Mouse (Mus musculus) liver, postnatal 0 days (tissue): ENCODE data around the gene Gskip. TPM values are rescaled to one million over a fixed set of nuclear protein-coding genes. Genes with fewer than 3 reads are reported as not detected.
A peak's percentile ranks its signal among the peaks of the same experiment; 100 is the strongest.

Source experiments
- ATAC-seq: fragments of 200-750 bp; cut with Nextera tagmentation; 2 replicates; pipeline ENCODE4 v1.8.0; 2017; ENCODE audit warnings: mild to moderate bottlenecking, moderate library complexity
- DNase-seq: peaks from one replicate; pipeline ENCODE4 v3.0.0-alpha.2; 2016
- H3K27ac ChIP-seq: fragments of 300-500 bp; sonication (generic); 2 replicates; pipeline ENCODE4 v1.5.1; 2014; ENCODE audit warnings: antibody characterized with exemption, moderate library complexity, mild to moderate bottlenecking, low read depth
- H3K27me3 ChIP-seq: fragments of 300-500 bp; sonication (generic); 2 replicates; pipeline ENCODE4 v1.6.1; 2014; ENCODE audit warnings: low read length, control low read depth, mixed read lengths; ENCODE audit not compliant: insufficient read depth
- H3K36me3 ChIP-seq: fragments of 300-500 bp; sonication (generic); replicated peaks from 2 replicates; pipeline ENCODE4 v1.6.1; 2014; ENCODE audit warnings: mild to moderate bottlenecking, control low read depth, low read length, moderate library complexity, mixed read lengths; ENCODE audit not compliant: insufficient read depth
- H3K4me1 ChIP-seq: fragments of 300-500 bp; sonication (generic); 2 replicates; pipeline ENCODE4 v1.6.1; 2014; ENCODE audit warnings: antibody characterized with exemption, mild to moderate bottlenecking, control low read depth; ENCODE audit not compliant: insufficient read depth
- H3K4me2 ChIP-seq: fragments of 300-500 bp; sonication (generic); 2 replicates; pipeline ENCODE4 v1.6.1; 2014; ENCODE audit warnings: low read depth, mild to moderate bottlenecking, low read length, moderate library complexity, mixed read lengths
- H3K4me3 ChIP-seq: fragments of 300-500 bp; sonication (generic); 2 replicates; pipeline ENCODE4 v1.5.1; 2014; ENCODE audit warnings: low read depth, low read length
- H3K9ac ChIP-seq: fragments of 300-500 bp; sonication (generic); replicated peaks from 2 replicates; pipeline ENCODE4 v1.6.1; 2014; ENCODE audit warnings: mild to moderate bottlenecking, moderate library complexity
- H3K9me3 ChIP-seq: fragments of 300-500 bp; sonication (generic); 2 replicates; pipeline ENCODE4 v1.6.1; 2016; ENCODE audit warnings: mild to moderate bottlenecking, control low read depth, low read length, mixed read lengths
- CTCF ChIP-seq: sonication (generic); IDR thresholded peaks from 2 replicates; pipeline ENCODE4 v1.5.1; 2016; ENCODE audit warnings: antibody characterized with exemption, low read depth
- EP300 ChIP-seq: IDR thresholded peaks from 2 replicates; pipeline ENCODE4 v1.6.1; 2016; ENCODE audit warnings: antibody characterized with exemption, low read depth, mild to moderate bottlenecking
- WGBS: fragments of 180-500 bp; shearing (Covaris S2); extraction: QIAGEN DNeasy Blood & Tissue Kit; methylation state at CpG from one replicate; pipeline ENCODE4 v1.1.7; 2014; ENCODE audit not compliant: insufficient replicate concordance; 5-methylcytosine and 5-hydroxymethylcytosine counted together
- polyA plus RNA-seq: library from polyadenylated mRNA; unstranded; fragments of >200 nt; fragmentation: Nextera tagmentation; extraction: Ambion mirVana; gene quantifications from 2 replicates; pipeline ENCODE4 v1.2.1, GENCODE M21; 2015

Gskip gene
- polyA plus RNA-seq, 1 experiment from 2014 or later = 16.3 TPM

DNA sequence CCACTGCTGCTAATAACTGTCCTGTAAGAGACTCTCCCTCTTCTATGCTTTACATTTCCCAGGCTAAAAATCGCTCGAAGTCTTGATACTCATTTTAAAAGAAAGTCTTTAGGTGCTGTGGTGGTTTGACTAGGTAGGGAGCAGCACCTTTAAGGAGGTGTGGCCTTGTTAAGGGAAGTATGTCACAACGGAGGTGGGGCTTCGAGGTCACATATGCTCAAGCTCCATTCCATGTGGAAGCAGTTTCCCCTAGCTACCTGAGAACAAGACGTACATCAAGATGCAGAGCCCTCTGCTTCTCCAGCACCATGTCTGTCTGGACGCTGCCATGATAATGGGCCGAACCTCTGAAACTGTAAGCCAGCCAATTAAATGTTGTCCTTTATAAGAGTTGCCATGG lies 6.4 kb upstream of the Gskip start:
- H3K4me1 ChIP-seq = peaks cover 9% of the 10 kb centered on the region; the same call in 1 of the 2 replicates
- H3K27me3 ChIP-seq = no peaks in the 10 kb centered on the region
- no peak overlapping the region for H3K4me3 ChIP-seq
- no peak overlapping the region for H3K4me2 ChIP-seq
- H3K9me3 ChIP-seq = no peaks in the 10 kb centered on the region
- TF ChIP-seq CTCF (no peak), EP300 (no peak)
- no peak for DNase-seq
- 91% methylated on average over 7 of the region's 7 CpGs for WGBS
- ATAC-seq = no peak
- H3K9ac ChIP-seq = no peak overlapping the region
- peaks cover 20% of the 10 kb centered on the region for H3K36me3 ChIP-seq
- H3K27ac ChIP-seq = no peak overlapping the region

DNA sequence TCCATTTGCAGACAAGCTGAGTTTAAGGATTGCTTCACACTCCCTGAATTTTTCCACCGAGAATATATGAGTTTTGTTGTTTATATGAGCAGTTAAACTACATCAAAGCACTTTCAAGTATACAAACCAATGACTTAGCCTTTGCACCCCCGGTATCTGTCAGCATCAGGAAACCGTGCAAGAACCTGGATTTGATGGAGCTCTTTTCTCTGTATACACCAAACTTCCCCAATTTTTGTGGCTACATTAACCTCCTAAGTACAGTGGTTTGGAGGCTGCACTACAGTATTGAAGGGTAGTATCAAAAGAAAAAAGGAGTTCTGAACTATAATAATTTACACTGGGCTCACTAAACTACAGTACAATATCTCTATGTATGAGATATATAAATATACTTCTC lies 5.9 kb upstream of the Gskip start:
- peaks cover 19% of the 10 kb centered on the region for H3K36me3 ChIP-seq
- H3K27ac ChIP-seq = no peak overlapping the region
- no peak overlapping the region for H3K4me2 ChIP-seq
- no peaks in the 10 kb centered on the region for H3K27me3 ChIP-seq
- H3K9me3 ChIP-seq = no peaks in the 10 kb centered on the region
- no peak for TF ChIP-seq CTCF
- no peak for TF ChIP-seq EP300
- H3K9ac ChIP-seq = no peak overlapping the region
- H3K4me3 ChIP-seq = no peak overlapping the region
- 58% methylated on average over 3 of the region's 3 CpGs for WGBS
- H3K4me1 ChIP-seq = peaks cover 9% of the 10 kb centered on the region; the same call in 1 of the 2 replicates
- no peak for DNase-seq
- no peak for ATAC-seq

DNA sequence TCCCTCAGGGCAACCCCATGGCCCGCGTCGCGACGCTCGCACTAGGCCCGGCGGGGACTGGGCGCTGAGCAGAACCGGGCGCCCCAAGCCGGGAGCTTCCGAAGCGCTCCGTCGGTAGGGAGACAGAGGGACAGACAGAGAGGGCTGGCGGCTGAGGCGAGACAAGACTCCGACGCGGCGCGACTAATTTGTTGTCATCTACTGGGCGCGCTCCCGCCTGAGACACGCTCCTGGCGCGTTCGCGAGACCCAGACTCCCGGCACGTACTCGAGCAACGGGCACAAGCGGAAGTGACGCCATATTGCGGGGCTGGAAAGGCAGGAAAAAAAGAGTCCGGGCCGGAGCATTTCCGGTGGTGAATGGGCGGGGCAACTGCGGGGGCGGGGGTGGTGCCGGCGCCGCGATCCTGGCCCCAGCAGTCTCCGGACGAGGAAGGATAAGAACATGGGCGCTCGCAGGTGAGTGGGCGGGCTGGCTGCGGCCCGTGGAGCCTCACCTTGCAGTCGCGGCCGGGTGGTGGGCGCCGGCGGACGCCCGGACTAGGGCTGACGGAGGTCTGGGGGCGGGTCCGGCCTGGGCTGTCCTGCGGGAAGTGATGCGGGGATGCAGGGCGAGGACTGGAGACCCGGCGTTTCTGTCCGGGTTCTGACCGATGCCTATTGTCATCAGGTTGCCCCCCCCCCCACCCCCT lies 517 bp downstream of the Gskip start, which contains the start of gene Atg2b:
Atg2b (minus strand) TSS at position 211 of the 691 bp plus-strand sequence.
- ATAC-seq = peak; percentile 89
- Histone ChIP-seq H3K4me2 (peak within 1 kb of the TSS; percentile 98), H3K9ac (peak within 1 kb of the TSS; percentile 93), H3K9me3 (no peaks in the 10 kb centered on the region), H3K36me3 (peaks cover 6% of the 10 kb centered on the region; the same call in 1 of the 2 replicates), H3K4me3 (peak within 1 kb of the TSS; percentile 91), H3K27me3 (no peaks in the 10 kb centered on the region), H3K27ac (peak within 1 kb of the TSS; percentile 97), H3K4me1 (peaks cover 28% of the 10 kb centered on the region)
- TF ChIP-seq EP300 (no peak), CTCF (no peak)
- peak; percentile 98 for DNase-seq
- WGBS = 1% methylated on average over 66 of the region's 73 CpGs

DNA sequence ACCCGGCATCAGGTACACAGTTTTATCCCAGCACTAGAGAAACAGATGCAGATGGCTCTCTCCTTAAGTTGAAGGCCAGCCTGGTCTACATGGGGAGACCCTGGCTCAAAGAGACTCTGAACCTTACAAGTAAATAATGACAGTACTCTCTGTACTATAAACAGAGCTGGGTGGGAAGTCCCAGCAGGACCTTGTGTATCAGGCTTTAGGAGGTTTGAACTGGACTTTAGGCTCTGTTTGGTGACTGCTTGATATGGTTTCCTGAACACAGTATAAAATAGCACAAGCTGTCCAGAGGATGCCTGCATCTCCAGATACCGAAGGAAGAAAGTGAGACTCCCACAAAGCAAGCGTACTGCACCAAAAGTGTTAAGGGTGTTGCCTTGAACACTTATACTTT lies 2.2 kb downstream of the Gskip start:
- WGBS = 82% methylated on average over 3 of the region's 3 CpGs
- H3K4me1 ChIP-seq = peaks cover 28% of the 10 kb centered on the region
- H3K9ac ChIP-seq = no peak overlapping the region
- H3K4me3 ChIP-seq = 0 out of 2 replicates have a peak overlapping the region, but pooled peaks have one; percentile 91
- no peak for DNase-seq
- H3K36me3 ChIP-seq = peaks cover 7% of the 10 kb centered on the region
- TF ChIP-seq EP300 (0 out of 2 replicates have a peak, but pooled peaks have one; percentile 22), CTCF (no peak)
- H3K4me2 ChIP-seq = no peak overlapping the region
- ATAC-seq = peak; percentile 16
- no peaks in the 10 kb centered on the region for H3K9me3 ChIP-seq
- no peaks in the 10 kb centered on the region for H3K27me3 ChIP-seq
- H3K27ac ChIP-seq = peak overlapping the region; percentile 97

DNA sequence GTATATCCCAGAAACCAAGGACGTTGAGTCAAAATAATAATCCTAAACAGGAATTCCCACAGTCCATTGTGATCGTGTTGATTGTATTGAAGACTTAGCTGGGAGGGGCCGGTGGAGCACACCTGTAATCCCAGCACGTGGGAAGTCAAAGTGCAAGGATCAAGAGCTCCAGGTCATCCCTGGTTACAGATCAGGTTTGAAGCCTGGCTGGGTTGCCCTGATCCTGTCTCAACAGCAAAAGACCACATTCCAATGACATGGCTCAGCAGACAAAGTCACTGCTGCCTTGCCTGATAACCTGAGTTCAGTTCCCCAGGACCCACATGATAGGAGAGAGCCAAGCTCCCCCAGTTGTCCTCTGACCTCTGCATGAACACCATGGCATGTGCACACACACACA lies 2.8 kb downstream of the Gskip start:
- ATAC-seq = peak; percentile 14; the same call in 1 of the 2 replicates
- no peaks in the 10 kb centered on the region for H3K27me3 ChIP-seq
- H3K36me3 ChIP-seq = peaks cover 7% of the 10 kb centered on the region
- peaks cover 24% of the 10 kb centered on the region for H3K4me1 ChIP-seq
- H3K4me3 ChIP-seq = no peak overlapping the region
- H3K4me2 ChIP-seq = no peak overlapping the region
- H3K9me3 ChIP-seq = no peaks in the 10 kb centered on the region
- H3K27ac ChIP-seq = peak overlapping the region; percentile 97
- WGBS = 73% methylated on average over 4 of the region's 4 CpGs
- no peak overlapping the region for H3K9ac ChIP-seq
- no peak for TF ChIP-seq EP300
- no peak for TF ChIP-seq CTCF
- DNase-seq = no peak

DNA sequence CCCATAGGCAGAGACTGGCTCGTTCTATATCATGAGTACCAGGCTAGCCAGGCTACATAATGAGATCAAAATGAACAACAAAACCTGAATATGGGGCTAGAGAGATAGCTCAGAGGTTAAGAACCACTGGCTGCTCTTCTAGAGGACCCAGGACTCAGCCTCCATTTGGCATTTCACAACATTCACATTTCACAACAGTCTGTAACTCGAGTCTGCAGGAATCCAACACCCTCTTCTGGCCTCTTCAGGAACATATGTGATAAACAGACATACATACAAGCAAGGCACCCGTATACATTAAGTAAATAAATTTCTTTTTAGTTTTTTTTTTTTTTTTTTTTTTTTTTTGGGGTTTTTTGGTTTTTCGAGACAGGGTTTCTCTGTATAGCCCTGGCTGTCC lies 3.9 kb downstream of the Gskip start:
- Histone ChIP-seq H3K4me1 (peaks cover 19% of the 10 kb centered on the region), H3K4me3 (no peak overlapping the region), H3K36me3 (peaks cover 11% of the 10 kb centered on the region), H3K4me2 (no peak overlapping the region), H3K27me3 (no peaks in the 10 kb centered on the region), H3K27ac (no peak overlapping the region; the same call in 1 of the 2 replicates), H3K9me3 (no peaks in the 10 kb centered on the region), H3K9ac (no peak overlapping the region)
- TF ChIP-seq CTCF (peak; percentile 43), EP300 (no peak)
- ATAC-seq (no peak), DNase-seq (no peak)
- 55% methylated on average over 4 of the region's 4 CpGs for WGBS
